Mouse (Mus musculus): ENCODE results near the gene Tmc3. TPM values are rescaled to one million over a fixed set of nuclear protein-coding genes. Genes with fewer than 3 reads are reported as not detected.
A peak's percentile ranks its signal among the peaks of the same experiment; 100 is the strongest.

Tmc3 gene
- polyA plus RNA-seq, 1 experiment: 0.77 TPM

DNA sequence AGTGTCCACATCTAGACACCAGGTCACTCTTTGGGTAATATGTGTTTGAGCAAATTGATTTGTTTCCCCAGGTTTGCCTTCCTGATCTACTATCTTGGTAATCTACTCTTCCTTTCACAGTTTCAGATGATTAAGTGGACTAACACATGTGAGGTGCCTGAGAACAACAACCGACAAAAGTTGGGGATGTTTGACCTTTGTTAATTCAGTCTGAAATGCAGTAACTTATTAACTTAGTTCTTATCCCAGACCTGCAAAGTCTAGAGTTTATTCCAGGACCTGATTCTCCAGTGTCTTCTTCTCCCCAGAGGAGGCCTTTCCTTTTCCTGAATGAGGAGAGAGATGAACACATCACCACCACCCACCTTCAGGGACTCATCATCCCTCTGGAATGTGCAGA is 27.2 kb downstream of the Tmc3 start:
- no peak for DNase-seq (ENCODE audit: low read depth in 1 of 2, low spot score in 2 of 2)

DNA sequence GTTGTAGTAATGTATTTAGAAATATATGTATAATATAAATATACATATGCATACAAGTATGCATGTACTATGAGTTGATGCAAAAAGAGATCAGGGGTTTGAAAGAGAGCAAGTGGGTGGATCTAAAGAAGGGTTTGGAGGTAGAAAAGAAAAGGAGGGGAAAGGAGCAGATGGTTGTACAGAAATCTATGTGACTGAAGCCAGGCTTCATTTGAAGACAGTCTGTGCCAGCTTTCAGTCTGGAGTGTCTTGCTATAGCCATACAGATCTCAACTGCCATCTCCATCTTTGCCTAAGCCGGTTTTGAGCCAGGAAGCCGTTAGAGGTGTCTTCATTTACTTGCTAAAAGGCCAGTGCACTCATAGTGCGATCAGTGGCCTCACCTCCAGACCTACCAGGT is 30.5 kb downstream of the Tmc3 start:
- 94% methylated on average over 3 of the region's 3 CpGs for WGBS
- no peak for DNase-seq (ENCODE audit: low read depth in 1 of 2, low spot score in 2 of 2)
- peaks cover 9% of the 10 kb centered on the region for H3K4me1 ChIP-seq (ENCODE audit: control insufficient read depth, insufficient read depth, insufficient read length)

More for the DNA sequence above, 27.2 kb downstream of the Tmc3 start:
- no peak overlapping the region for H3K4me3 ChIP-seq (ENCODE audit: extremely low read depth, insufficient read depth, insufficient read length)
- H3K27me3 ChIP-seq (ENCODE audit: control insufficient read depth, insufficient read depth, low read length): no peaks in the 10 kb centered on the region
- no peaks in the 10 kb centered on the region for H3K36me3 ChIP-seq (ENCODE audit: control insufficient read depth, insufficient read depth, low read length)
- 88% methylated on average over 1 of the region's 1 CpGs for WGBS
- TF ChIP-seq CTCF (IDR thresholded peaks at IDR 0.05; ENCODE audit: extremely low read depth, insufficient read depth, insufficient read length, insufficient replicate concordance): no peak
- no peak for TF ChIP-seq POLR2A (IDR thresholded peaks at IDR 0.05; ENCODE audit: low read depth, low read length)
- no peak overlapping the region for H3K27ac ChIP-seq (ENCODE audit: insufficient read depth, low read length)
- H3K4me1 ChIP-seq (ENCODE audit: control insufficient read depth, insufficient read depth, insufficient read length): peaks cover 9% of the 10 kb centered on the region; the same call in 1 of the 2 replicates

DNA sequence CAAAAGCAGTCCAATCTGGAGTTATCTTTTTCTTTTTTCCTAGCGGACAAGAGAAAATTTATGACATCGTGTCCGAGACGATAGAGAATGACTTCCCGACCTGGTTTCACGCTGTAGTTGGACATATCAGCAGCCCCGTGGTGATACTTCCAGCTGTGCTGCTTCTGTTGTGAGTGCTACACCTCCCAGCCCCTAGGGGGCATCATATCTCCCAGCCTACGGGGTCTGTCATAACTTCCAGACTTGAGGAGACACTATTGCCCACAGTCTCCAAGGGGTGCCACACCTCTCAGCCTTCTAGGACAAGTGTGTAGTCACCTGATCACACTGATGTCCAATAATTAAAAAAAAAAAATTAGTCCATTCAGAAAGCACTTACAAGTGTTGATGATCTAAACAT is 31.1 kb downstream of the Tmc3 start:
- no peak for TF ChIP-seq POLR2A (IDR thresholded peaks at IDR 0.05; ENCODE audit: low read depth, low read length)
- 0 out of 2 replicates have a peak, but pooled peaks have one; percentile 10 for TF ChIP-seq CTCF (IDR thresholded peaks at IDR 0.05; ENCODE audit: extremely low read depth, insufficient read depth, insufficient read length, insufficient replicate concordance)
- Histone ChIP-seq H3K4me1 (ENCODE audit: control insufficient read depth, insufficient read depth, insufficient read length) (peaks cover 9% of the 10 kb centered on the region), H3K36me3 (ENCODE audit: control insufficient read depth, insufficient read depth, low read length) (no peaks in the 10 kb centered on the region), H3K27ac (ENCODE audit: insufficient read depth, low read length) (peak overlapping the region; percentile 15; the same call in 1 of the 2 replicates), H3K27me3 (ENCODE audit: control insufficient read depth, insufficient read depth, low read length) (no peaks in the 10 kb centered on the region), H3K4me3 (ENCODE audit: extremely low read depth, insufficient read depth, insufficient read length) (no peak overlapping the region)
- WGBS: 86% methylated on average over 8 of the region's 8 CpGs
- DNase-seq (ENCODE audit: low read depth in 1 of 2, low spot score in 2 of 2): peak in 1 of 2 experiments; percentile 35

More for the DNA sequence above, 30.5 kb downstream of the Tmc3 start:
- H3K27me3 ChIP-seq (ENCODE audit: control insufficient read depth, insufficient read depth, low read length): no peaks in the 10 kb centered on the region
- H3K4me3 ChIP-seq (ENCODE audit: extremely low read depth, insufficient read depth, insufficient read length): no peak overlapping the region
- H3K36me3 ChIP-seq (ENCODE audit: control insufficient read depth, insufficient read depth, low read length): no peaks in the 10 kb centered on the region
- H3K27ac ChIP-seq (ENCODE audit: insufficient read depth, low read length): no peak overlapping the region
- no peak for TF ChIP-seq POLR2A (IDR thresholded peaks at IDR 0.05; ENCODE audit: low read depth, low read length)
- no peak for TF ChIP-seq CTCF (IDR thresholded peaks at IDR 0.05; ENCODE audit: extremely low read depth, insufficient read depth, insufficient read length, insufficient replicate concordance)

DNA sequence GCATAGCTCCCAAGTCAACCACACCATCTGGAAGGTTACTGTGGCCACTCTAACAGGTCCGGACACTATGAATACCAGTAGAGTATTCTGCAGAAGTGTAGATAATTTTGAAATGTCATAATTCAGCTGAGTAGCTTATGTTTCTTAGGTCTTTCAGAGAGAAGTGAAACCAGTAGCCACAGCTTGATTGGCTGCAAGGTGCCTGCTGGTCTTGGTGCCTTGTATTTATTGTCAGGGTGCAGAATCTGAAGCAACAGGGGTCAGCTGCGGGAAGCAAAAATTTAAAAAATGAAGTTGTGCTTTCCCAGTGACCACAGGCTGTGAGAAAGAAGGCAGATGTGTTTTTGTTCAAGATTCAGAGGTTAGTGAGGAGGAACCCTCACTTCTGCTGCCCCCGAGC is 31.5 kb downstream of the Tmc3 start:
- WGBS: 38% methylated on average over 3 of the region's 3 CpGs
- Histone ChIP-seq H3K27me3 (ENCODE audit: control insufficient read depth, insufficient read depth, low read length) (no peaks in the 10 kb centered on the region), H3K27ac (ENCODE audit: insufficient read depth, low read length) (peak overlapping the region; percentile 44), H3K36me3 (ENCODE audit: control insufficient read depth, insufficient read depth, low read length) (no peaks in the 10 kb centered on the region), H3K4me3 (ENCODE audit: extremely low read depth, insufficient read depth, insufficient read length) (no peak overlapping the region), H3K4me1 (ENCODE audit: control insufficient read depth, insufficient read depth, insufficient read length) (peaks cover 9% of the 10 kb centered on the region)
- DNase-seq (ENCODE audit: low read depth in 1 of 2, low spot score in 2 of 2): peak in 1 of 2 experiments; percentile 31
- TF ChIP-seq CTCF (IDR thresholded peaks at IDR 0.05; ENCODE audit: extremely low read depth, insufficient read depth, insufficient read length, insufficient replicate concordance) (no peak), POLR2A (IDR thresholded peaks at IDR 0.05; ENCODE audit: low read depth, low read length) (no peak)

DNA sequence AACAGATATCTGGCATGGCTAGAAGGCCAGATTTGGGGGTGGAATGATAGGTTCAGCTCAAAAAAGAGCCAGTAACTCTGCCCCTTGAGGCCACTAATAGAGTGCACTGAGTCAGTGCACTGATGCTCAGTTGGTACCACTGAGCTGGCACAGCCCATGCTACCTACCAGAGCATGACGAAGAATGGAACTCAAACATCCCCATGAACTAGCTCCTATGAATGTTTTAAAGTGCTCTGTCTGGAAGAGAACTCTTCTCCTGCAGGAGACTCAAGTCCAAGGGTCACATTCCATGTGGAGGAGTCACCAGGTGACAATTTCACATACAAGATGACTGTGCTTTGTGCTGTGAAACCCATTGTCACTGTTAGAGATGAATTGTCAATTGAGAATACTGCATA is 34.0 kb downstream of the Tmc3 start:
- WGBS: 93% methylated on average over 1 of the region's 1 CpGs
- TF ChIP-seq POLR2A (IDR thresholded peaks at IDR 0.05; ENCODE audit: low read depth, low read length): no peak
- no peak for TF ChIP-seq CTCF (IDR thresholded peaks at IDR 0.05; ENCODE audit: extremely low read depth, insufficient read depth, insufficient read length, insufficient replicate concordance)
- no peak overlapping the region for H3K4me3 ChIP-seq (ENCODE audit: extremely low read depth, insufficient read depth, insufficient read length)
- H3K4me1 ChIP-seq (ENCODE audit: control insufficient read depth, insufficient read depth, insufficient read length): peaks cover 9% of the 10 kb centered on the region
- no peak overlapping the region for H3K27ac ChIP-seq (ENCODE audit: insufficient read depth, low read length)
- H3K27me3 ChIP-seq (ENCODE audit: control insufficient read depth, insufficient read depth, low read length): no peaks in the 10 kb centered on the region
- no peaks in the 10 kb centered on the region for H3K36me3 ChIP-seq (ENCODE audit: control insufficient read depth, insufficient read depth, low read length)
- no peak for DNase-seq (ENCODE audit: low read depth in 1 of 2, low spot score in 2 of 2)

DNA sequence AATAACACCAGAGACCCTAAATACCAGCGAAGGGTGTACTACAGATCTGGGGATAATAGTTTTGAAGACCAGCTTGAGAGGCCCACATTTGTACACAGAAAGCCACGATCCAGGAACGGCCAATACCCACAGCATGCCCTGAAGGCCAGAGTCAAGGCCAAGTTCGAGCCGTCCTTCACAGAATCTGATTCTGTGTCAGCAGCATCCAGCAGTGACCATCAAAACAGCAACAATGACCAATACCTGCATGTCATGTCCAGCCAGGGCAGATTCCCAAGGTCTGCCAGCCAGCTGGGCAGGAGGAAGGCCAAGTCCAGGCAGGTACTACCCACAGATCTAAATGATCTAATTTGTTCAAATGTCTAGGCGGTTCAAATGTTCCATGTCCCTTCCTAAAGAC is 37.9 kb downstream of the Tmc3 start:
- no peak for TF ChIP-seq POLR2A (IDR thresholded peaks at IDR 0.05; ENCODE audit: low read depth, low read length)
- no peak for TF ChIP-seq CTCF (IDR thresholded peaks at IDR 0.05; ENCODE audit: extremely low read depth, insufficient read depth, insufficient read length, insufficient replicate concordance)
- 88% methylated on average over 6 of the region's 6 CpGs for WGBS
- Histone ChIP-seq H3K27me3 (ENCODE audit: control insufficient read depth, insufficient read depth, low read length) (no peaks in the 10 kb centered on the region), H3K4me3 (ENCODE audit: extremely low read depth, insufficient read depth, insufficient read length) (no peak overlapping the region), H3K27ac (ENCODE audit: insufficient read depth, low read length) (no peak overlapping the region), H3K36me3 (ENCODE audit: control insufficient read depth, insufficient read depth, low read length) (no peaks in the 10 kb centered on the region), H3K4me1 (ENCODE audit: control insufficient read depth, insufficient read depth, insufficient read length) (no peaks in the 10 kb centered on the region; the same call in none of the 2 replicates)
- DNase-seq (ENCODE audit: low read depth in 1 of 2, low spot score in 2 of 2): no peak

DNA sequence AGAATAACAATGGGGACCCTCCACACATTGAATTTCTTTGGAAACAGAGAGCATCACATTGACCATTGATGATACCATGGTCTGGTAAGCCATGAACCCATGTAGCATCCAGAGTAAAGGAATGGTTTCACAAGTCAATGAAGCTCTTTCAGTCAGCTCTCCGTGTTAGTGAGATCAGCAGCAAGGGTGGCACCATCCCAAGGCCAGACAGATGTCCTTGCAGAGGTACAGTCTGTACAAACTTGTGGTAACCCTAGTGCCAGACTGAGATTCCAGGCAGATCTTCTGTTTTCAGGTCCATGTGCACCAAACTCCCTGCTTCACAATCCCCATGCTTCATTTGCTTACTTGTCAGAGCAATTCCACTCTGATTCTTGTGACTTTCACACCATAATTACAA is 39.3 kb downstream of the Tmc3 start:
- TF ChIP-seq CTCF (IDR thresholded peaks at IDR 0.05; ENCODE audit: extremely low read depth, insufficient read depth, insufficient read length, insufficient replicate concordance): no peak
- no peak for TF ChIP-seq POLR2A (IDR thresholded peaks at IDR 0.05; ENCODE audit: low read depth, low read length)
- 89% methylated on average over 1 of the region's 1 CpGs for WGBS
- no peaks in the 10 kb centered on the region for H3K27me3 ChIP-seq (ENCODE audit: control insufficient read depth, insufficient read depth, low read length)
- H3K36me3 ChIP-seq (ENCODE audit: control insufficient read depth, insufficient read depth, low read length): no peaks in the 10 kb centered on the region
- H3K4me3 ChIP-seq (ENCODE audit: extremely low read depth, insufficient read depth, insufficient read length): no peak overlapping the region
- no peak overlapping the region for H3K27ac ChIP-seq (ENCODE audit: insufficient read depth, low read length)
- no peaks in the 10 kb centered on the region for H3K4me1 ChIP-seq (ENCODE audit: control insufficient read depth, insufficient read depth, insufficient read length)
- DNase-seq (ENCODE audit: low read depth in 1 of 2, low spot score in 2 of 2): no peak
